Mouse (Mus musculus) layer of hippocampus, postnatal 25 days (tissue): Measurements from ENCODE around the gene Map3k3. TPM values are rescaled to one million over a fixed set of nuclear protein-coding genes. Genes with fewer than 3 reads are reported as not detected.
"Not testable (repeated sequence)": the region's sequence is repeated elsewhere in the genome, so short reads cannot be mapped to it uniquely, and the experiment has no call there.

Source experiments
- DNase-seq, 2 experiments: peaks; one replicate each; pipeline ENCODE4 v3.0.0; 2022; ENCODE audit warnings: mixed read lengths in 2 of 2, low spot score in 1 of 2; ENCODE audit errors: extremely low spot score in 1 of 2
- total RNA-seq, 2 experiments: library from RNA; stranded (reverse); gene quantifications; 2 replicates each; pipeline ENCODE4 v1.2.3; 2021

Gene Map3k3
- total RNA-seq, 2 experiments from 2014 or later = 24.5 to 31.9 TPM

DNA sequence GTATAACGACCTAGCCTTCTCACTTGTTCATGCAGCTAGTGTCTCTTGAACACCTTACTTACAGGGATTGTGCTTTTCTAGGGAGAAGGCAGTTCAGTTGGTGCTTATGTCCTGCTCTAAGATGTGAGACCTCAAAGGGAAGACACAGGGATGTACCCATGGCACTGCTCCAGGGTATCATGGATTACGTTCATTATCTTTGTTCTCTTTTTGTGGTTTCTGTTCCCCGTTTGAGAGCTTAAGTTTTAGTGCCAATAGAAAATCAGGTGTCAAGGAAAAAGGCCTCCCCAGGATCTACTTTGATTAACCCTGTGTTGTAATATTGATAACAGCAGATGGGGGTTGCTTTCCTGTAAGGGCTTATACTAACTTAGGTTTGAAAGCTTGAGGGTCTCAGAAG, 10.6 kb upstream of the Map3k3 start:
- no peak for DNase-seq

DNA sequence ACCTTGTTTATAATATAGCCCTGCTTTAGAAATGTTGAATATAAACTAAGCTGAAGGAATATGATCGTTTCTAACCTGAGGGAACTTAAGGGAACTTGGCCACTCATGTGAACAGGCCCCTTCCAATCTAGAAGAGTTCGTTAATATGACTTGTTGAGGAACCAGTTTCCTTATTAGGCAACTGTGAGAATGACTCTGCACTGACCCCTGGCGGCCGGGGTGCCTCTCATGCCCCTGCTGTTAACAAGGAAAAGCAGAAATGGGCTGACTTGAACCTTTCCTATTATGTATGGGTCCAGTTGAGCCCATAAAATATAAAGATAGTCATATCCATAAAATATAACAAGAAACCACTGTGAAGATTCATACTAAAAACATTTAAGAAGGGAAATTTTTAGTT, 8.1 kb upstream of the Map3k3 start:
- DNase-seq = peak in 1 of 2 experiments; percentile 83

GRCm38 (mm10) chr11:106084911-106085561, 623 bp downstream of the Map3k3 start:
- peak; percentile 54 to 65 for DNase-seq

GRCm38 (mm10) chr11:106098223-106098622, 13.8 kb downstream of the Map3k3 start:
- no peak for DNase-seq

DNA sequence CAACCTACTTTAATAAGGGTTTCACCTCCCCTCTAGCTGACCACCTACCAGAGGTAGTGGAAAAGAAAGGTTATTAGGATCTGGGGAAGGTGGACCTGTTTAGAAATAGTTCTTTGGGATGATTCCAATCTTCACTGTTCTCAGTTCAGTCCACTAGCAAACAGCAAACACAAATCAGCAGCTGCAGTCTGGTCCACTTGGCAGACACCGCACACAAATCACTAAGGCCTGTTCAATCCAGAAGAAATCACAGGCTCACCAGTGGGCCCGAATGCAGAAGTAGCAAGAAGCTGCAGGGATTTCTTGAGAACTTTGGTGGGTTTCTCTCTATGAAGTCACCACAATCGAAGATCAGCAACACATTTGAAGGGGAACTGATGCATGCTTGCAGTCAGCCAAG, 18.5 kb downstream of the Map3k3 start:
- DNase-seq = no peak

DNA sequence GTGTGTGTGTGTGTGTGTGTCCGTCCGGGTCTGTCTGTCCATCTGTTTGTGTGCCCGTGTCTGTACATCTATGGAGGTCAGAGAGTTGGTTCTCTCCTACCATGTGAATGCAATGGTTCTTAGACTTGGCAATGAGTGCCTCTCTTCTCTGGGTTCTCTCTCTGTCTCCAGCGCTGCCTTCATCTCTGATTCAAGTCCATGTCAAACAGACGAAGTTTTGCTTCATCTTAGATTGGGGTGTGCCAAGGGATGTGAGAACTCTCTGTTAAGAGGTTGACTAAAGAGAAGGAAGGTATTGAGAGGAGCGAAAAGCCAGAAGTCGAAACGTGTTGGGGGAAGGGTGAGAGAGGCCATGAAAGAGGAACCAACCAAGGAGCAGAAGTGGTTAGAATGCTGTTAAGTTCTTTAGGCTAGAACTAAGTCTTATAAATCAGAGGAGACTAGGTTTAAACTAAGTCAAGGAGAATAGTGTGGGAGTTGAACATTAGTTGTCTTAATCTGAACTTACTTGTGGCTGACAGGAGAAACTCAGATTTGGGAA, 21.7 kb downstream of the Map3k3 start:
- DNase-seq = no peak

GRCm38 (mm10) chr11:106111688-106112087, 27.3 kb downstream of the Map3k3 start:
- DNase-seq = no peak

GRCm38 (mm10) chr11:106122221-106122620, 37.8 kb downstream of the Map3k3 start:
- DNase-seq = no peak

DNA sequence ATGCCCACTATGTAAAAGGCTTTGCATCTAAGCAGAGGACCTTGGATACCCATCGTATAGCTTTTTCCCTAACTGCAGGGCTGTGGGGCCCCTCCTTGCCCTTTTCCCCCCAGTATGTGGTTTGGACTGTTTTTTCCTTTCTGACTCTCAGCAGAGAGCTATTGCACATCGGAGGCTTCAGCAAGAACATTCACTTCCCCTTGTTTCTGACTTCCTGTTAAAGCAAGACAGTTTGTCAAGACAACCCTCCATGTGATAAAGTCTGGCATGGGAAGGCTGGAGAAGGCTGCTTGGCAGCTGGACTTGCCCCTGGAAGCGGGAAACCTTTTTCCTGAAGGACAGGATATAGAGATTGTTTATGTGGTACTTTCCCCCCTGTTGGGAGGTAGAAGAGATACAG, 38.3 kb downstream of the Map3k3 start:
- DNase-seq = no peak

GRCm38 (mm10) chr11:106124784-106125183, 40.4 kb downstream of the Map3k3 start:
- no peak for DNase-seq

DNA sequence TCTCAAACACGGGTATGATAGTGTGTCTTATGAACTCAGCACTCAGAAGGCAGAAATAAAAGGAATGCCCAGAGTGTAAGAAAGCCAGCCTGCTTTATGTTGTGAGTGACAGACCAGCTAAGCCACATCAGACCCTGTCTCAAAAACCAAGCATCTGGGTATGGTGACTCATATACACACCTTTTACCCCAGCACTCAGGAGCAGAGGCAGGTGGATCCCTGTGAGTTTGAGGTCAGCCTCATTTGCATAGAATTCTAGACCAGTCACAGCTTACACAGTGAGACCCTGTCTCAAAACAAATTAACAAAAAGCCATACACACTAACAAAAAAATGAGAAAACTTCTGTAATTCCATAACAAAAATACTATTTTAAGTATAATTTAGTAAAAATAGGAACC, 41.4 kb downstream of the Map3k3 start:
- no peak for DNase-seq

DNA sequence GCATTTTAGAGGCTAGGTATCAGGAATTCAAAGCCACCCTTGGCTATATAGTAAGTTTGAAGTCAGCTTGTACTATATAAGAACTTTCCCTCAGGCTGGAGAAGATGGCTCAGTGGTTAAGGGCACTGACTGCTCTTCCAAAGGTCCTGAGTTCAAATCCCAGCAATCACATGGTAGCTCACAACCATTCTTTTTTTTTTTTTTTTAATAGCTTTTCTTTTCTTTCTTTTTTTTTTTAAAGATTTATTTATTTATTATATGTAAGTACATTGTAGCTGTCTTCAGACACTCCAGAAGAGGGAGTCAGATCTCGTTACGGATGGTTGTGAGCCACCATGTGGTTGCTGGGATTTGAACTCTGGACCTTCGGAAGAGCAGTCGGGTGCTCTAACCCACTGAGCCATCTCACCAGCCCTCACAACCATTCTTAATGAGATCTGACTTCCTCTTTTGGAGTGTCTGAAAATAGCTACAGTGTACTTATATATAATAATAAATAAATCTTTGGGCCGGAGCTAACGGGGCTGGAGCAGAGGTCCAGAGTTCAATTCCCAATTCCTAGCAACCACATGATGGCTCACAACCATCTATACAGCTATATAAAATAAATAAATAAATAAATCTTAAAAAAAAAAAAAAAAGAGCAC, 42.4 kb downstream of the Map3k3 start:
- not testable (repeated sequence) for DNase-seq

- DNase-seq = no peak
Observed at GRCm38 (mm10) chr11:106129477-106129876, 45.1 kb downstream of the Map3k3 start.

DNA sequence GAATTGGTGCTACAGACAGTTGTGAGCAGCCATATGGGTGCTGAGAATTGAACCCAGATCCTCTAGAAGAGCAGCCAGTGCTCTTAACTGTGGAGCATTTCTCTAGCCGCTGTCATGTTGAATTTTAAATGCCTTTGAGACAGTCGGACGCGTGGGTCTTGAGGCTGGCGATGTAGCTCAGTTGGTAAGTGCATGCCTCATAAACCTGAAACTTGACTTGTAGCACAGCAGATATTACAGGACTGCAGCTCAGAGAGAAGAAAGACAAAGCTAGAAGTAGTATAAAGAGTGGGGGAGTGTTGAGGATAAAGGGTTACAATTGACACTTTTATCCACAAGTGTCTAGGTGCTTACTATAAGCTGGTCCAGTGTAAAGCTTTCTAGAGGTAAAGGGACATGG, 48.1 kb downstream of the Map3k3 start:
- no peak for DNase-seq

- DNase-seq = no peak
Observed at GRCm38 (mm10) chr11:106134580-106135528, 50.4 kb downstream of the Map3k3 start.

GRCm38 (mm10) chr11:106151219-106151618, 66.8 kb downstream of the Map3k3 start:
- no peak for DNase-seq

DNA sequence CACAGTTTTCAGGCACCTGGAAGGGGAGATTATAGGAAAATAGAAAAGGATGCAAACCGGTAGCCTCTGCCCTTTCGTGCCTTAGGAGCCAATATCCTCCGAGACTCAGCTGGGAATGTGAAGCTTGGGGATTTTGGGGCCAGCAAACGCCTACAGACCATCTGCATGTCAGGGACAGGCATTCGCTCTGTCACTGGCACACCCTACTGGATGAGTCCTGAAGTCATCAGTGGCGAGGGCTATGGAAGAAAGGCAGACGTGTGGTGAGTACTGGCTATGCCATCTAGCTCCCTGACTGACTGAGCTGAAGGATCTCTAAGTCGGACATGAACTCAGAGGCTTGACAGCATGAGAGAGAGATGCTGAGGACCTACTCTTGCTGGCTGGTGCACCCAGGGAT, 67.7 kb downstream of the Map3k3 start:
- peak in 1 of 2 experiments; percentile 47 for DNase-seq

- DNase-seq = no peak
Observed at GRCm38 (mm10) chr11:106154091-106154490, 69.7 kb downstream of the Map3k3 start.

DNA sequence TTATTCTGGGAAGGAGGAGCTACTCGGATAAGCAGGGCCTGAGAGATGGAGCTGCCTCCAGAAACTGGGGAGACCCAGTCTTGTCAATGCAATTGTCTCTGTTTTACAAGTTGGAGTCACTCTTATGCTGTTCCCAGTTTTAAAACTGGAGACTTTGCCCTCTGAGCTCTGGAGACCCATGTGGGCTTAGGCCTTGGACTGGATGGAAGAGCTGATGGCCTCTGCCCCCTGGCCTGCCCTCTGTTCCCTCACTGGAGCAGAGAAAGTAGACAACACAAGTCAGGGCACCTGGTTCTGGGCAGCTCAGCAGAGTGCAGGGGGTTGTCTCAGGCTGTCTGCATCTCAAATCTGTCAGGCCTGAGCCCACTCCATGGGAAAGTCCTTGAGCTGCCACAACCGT, 70.4 kb downstream of the Map3k3 start:
- no peak for DNase-seq

DNA sequence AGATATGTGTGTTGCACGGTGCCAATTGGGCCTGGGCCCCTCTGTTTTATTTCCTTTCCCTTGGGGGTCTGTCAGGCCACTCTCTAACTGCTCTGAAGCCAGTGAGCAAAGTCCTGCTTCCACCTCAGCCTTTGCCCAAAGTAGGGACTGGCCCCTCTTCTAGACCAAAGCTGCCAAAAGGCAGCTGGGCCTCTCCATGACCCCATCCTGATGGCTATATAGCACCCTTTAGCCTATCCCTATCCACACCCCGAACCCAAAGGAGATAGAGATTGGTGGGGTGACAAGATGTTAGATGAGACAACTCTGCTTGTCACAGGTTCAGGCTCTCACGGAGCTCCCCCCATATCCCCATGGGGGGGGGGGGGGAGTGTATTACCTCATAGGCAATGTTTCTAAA, 71.3 kb downstream of the Map3k3 start:
- no peak for DNase-seq

DNA sequence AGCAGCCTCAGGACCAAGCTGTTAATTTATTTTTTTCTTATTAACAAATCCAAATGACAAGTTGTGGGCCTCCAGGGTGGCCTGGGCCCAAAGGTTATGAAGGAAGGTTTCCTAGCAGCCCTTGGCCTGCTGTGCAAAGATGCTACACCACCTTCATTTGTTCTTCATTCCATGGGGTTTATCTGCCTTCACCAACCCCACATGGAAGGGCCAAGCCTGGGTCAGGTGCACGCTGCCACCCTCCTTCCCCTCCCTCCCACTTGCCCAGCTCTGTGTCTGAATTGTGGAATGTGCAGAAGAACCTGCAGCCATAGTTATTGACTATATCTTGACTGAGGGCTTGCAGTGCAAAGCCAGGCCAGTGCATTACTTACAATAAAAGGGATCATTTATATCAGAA, 71.8 kb downstream of the Map3k3 start:
- DNase-seq = no peak
